9 mouse cellular contexts compared by ENCODE assay signal in the genomic region with DNA sequence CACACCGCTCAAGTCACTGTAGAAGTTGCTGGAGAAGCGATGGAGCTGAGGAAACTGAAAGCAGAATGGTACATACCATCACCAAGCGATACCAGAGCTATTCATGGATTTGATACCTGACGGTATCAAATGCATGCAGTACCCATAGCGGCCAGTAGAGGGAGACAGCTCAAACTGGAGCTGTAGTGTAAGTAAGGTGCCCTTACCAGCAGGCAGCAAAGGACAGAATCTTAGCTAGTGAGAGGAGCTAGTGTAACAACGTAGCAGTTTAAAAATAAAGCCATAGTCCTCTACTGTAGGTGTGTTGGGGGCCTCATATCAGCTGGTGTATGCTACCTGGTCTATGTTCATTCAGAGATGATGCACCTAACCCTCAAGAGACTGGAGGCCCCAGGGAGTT. TPM values are rescaled to one million over a fixed set of nuclear protein-coding genes. Genes with fewer than 3 reads are reported as not detected.
DNase-seq lines count a peak whose midpoint lies in the region; ATAC-seq and TF ChIP-seq lines count a peak whose summit lies in the region.
"Had no signal": no experiment of that assay in that cellular context is flagged by ENCODE, and none has a peak within 500 bp of the region (broad histone marks: within the 10 kb centered on the region; RNA-seq: fewer than 3 reads in every experiment).

No protein-coding gene starts in this region.

- DNase-seq in A20 (ENCODE audit: low read depth, low spot score) (peak; percentile 80), WW6 (ENCODE audit: low read depth, low spot score) (peak; percentile 70)
- DNase-seq in cerebellum, postnatal 36 days = peak; percentile 70 to 74
- DNase-seq in heart, adult 9 months (ENCODE audit: low spot score in 2 of 2) = peak; percentile 10 to 53
- DNase-seq in kidney, adult 9 months = peak; percentile 76
- DNase-seq in limb, embryonic 14.5 days (ENCODE audit: low spot score) = peak; percentile 69
- DNase-seq in natural killer cell, adult 2 months (ENCODE audit: low spot score in 2 of 2) = peak; percentile 40 to 55
- DNase-seq in testis, postnatal 10 days (ENCODE audit: low spot score) = peak; percentile 75

- ATAC-seq in limb, embryonic 14.5 days (ENCODE audit: low FRiP score, low read depth) = peak; percentile 60; the same call in 1 of the 2 replicates

- H3K27ac ChIP-seq in limb, embryonic 14.5 days (replicated peaks; ENCODE audit: low read depth, low read length) = no peak overlapping the region
- H3K27ac ChIP-seq: embryonic facial prominence, embryonic 15.5 days had no signal

- H3K36me3 ChIP-seq in limb, embryonic 14.5 days (ENCODE audit: control insufficient read depth, insufficient read depth, low read length) = peaks cover 28% of the 10 kb centered on the region
- H3K36me3 ChIP-seq: embryonic facial prominence, embryonic 15.5 days had no signal

- no peak overlapping the region for H3K4me2 ChIP-seq in limb, embryonic 14.5 days (replicated peaks; ENCODE audit: low read depth, low read length, severe bottlenecking)
- H3K4me2 ChIP-seq: embryonic facial prominence, embryonic 15.5 days had no signal

- H3K4me1 ChIP-seq in limb, embryonic 14.5 days (ENCODE audit: control insufficient read depth, insufficient read depth, low read length) = no peaks in the 10 kb centered on the region
- H3K4me1 ChIP-seq: embryonic facial prominence, embryonic 15.5 days had no signal

- H3K9me3 ChIP-seq in limb, embryonic 14.5 days (ENCODE audit: control insufficient read depth, low read length) = no peaks in the 10 kb centered on the region
- H3K9me3 ChIP-seq: embryonic facial prominence, embryonic 15.5 days had no signal

- H3K4me3 ChIP-seq in limb, embryonic 14.5 days (replicated peaks; ENCODE audit: low read length) = no peak overlapping the region
- H3K4me3 ChIP-seq: embryonic facial prominence, embryonic 15.5 days had no signal

- H3K9ac ChIP-seq in limb, embryonic 14.5 days (ENCODE audit: low read depth, low read length, severe bottlenecking) = no peak overlapping the region
- H3K9ac ChIP-seq: embryonic facial prominence, embryonic 15.5 days had no signal

- H3K27me3 ChIP-seq in limb, embryonic 14.5 days (ENCODE audit: control insufficient read depth, insufficient read depth, low read length) = no peaks in the 10 kb centered on the region
- H3K27me3 ChIP-seq: embryonic facial prominence, embryonic 15.5 days had no signal

- no peak for TF ChIP-seq POLR2A in limb, embryonic 14.5 days (IDR thresholded peaks at IDR 0.05; ENCODE audit: borderline replicate concordance, extremely low read depth, insufficient read depth, insufficient read length)

- WGBS in limb, embryonic 14.5 days = 17% methylated on average over 6 of the region's 6 CpGs

RNA-seq across cellular contexts. Expression of a gene that starts 12.0 kb away (rescaled TPM):
- polyA plus RNA-seq in limb, embryonic 14.5 days (2012; rRNA removed) = 1.1 and 1.4 TPM in 2 replicates
- 0.98 and 2.2 TPM in 2 replicates for polyA plus RNA-seq in limb, embryonic 14.5 days (2014; fragmentation: Nextera tagmentation; extraction: Ambion mirVana)

RNA-seq across cellular contexts. Expression of a gene that starts 36.8 kb away (rescaled TPM):
- polyA plus RNA-seq in limb, embryonic 14.5 days (2012; rRNA removed) = not detected in 2 replicates
- not detected in 2 replicates for polyA plus RNA-seq in limb, embryonic 14.5 days (2014; fragmentation: Nextera tagmentation; extraction: Ambion mirVana)

RNA-seq across cellular contexts. Expression of a gene that starts 37.1 kb away (rescaled TPM):
- polyA plus RNA-seq in limb, embryonic 14.5 days (2012; rRNA removed) = 11.8 and 12.9 TPM in 2 replicates
- polyA plus RNA-seq in limb, embryonic 14.5 days (2014; fragmentation: Nextera tagmentation; extraction: Ambion mirVana) = 14.9 and 16.8 TPM in 2 replicates

RNA-seq across cellular contexts. Expression of a gene that starts 50.4 kb away (rescaled TPM):
- polyA plus RNA-seq in limb, embryonic 14.5 days (2012; rRNA removed) = 0.01 TPM in 2 replicates
- not detected in 2 replicates for polyA plus RNA-seq in limb, embryonic 14.5 days (2014; fragmentation: Nextera tagmentation; extraction: Ambion mirVana)
